Mouse (Mus musculus): Measurements from ENCODE around the gene St5.

Gene St5

DNA sequence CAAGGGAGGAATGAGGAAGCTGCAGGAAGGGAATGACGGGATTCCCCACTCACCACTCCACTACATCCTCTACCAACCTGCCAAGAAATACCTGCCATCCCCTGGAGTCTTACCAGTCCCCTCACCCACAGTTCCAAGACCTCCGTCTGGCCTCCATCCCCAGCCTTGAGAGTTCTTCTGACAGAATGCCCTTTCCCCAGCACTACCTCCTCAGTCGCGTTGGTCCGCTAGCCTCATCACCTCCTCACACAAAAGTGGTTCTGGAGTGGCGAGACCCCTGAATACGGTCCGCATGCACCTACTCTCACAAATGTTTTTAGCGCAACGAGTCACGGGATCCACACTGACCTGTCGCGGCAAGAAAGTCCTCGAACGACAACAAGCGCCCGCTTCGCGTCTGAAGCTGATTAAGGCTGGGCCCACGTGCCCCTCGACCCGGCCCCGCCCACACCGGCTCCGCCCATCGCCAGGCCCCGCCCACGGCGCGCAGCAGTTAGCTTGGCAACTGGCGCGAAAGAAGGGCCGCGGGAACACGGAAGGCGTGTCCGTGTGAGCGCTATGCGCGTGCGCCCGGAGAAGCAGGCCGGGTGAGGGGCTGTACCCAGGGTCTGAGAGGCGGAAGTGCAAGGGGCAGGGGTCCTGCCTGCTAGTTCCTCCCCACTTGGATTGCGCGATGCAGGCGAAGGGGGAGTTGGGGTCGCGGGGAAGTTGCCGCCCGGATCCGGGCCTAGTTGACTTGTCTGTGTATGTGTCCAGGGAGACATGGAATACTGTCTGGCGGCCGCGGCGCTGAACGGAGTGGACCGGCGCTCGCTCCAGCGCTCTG lies at the start of gene St5, which contains the start of gene Akip1:
TSS of gene St5 (minus strand) at position 416 of the 826 bp plus-strand sequence.
TSS of gene Akip1 (plus strand) at position 501 of the 826 bp plus-strand sequence.
- peak; percentile 97 for DNase-seq

DNA sequence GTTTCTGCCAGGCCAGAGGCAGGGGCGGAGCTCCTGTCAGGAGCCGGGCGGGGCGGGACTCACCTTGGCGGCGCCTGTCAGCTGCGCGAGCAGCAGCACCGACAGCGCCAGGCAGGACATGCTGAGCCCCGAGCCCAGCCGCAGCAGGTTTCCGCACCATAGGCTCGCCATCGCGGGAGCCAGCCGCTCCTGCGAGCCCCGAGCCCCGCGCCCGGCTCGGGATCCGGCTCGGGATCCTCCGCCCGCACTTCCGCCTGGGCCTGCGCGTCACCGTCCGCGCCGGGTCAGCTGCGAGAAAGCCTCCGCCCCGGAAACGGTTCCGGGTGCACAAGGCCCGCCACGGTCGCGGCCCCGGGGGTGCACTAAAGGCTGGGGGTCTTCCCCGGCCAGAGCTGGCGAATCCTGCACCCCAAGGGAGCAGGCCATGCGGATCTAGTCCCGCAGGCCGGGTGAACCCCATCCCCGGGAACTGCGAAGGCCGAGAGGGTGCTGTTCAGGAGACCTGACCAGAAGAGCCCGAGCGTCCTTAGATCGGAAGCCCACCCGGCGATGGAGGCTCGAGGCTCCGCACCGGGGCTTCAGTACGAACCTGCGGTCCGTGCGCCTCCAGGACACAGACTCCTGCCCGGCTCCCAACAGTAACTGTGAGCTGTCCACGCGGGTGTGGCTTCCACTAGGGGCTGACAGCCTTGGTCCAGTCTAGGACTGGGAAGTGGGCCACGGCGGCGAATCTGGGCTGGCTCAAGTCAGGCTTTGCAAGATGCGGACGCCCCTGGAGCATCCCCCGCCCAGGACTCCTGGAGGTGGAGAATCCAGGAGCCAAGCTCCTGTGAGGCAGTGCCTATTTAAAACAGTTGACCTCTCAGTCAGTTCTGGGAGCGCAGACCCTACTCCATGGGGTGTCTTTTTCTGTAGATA lies 48.9 kb upstream of the St5 start, which contains the start of gene Tmem9b:
TSS of gene Tmem9b (minus strand) at position 868 of the 918 bp plus-strand sequence.
- peak; percentile 81 to 85 for DNase-seq

DNA sequence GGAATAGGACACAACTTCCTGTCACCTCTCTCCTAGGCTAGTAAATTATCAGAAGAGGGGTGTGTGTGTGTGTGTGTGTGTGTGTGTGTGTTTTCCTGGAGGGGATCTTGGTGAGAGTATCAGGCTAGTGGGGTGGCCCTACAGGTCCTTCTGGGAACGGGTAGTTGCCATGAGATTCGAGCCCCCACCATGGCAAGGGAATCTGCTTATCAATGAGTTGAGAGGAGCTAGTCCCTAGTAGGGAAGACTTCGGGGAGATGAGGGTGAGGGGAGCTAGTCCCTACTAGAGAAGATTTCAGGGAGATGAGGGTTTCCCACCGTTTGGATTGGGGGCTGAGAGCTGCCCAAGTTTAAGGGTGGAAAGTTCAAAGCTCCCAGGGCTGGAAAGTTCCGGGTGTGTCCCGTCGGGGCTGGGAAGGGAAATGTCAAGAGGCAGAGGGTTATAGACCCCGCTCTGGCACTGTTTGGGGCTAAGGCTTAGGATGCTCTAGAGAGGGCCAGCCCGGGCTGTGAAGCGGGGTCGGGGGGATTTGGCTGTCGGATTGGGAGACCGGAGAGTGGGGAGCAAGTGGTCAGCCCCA lies 48.1 kb upstream of the St5 start:
- DNase-seq = peak in 1 of 2 experiments; percentile 11

DNA sequence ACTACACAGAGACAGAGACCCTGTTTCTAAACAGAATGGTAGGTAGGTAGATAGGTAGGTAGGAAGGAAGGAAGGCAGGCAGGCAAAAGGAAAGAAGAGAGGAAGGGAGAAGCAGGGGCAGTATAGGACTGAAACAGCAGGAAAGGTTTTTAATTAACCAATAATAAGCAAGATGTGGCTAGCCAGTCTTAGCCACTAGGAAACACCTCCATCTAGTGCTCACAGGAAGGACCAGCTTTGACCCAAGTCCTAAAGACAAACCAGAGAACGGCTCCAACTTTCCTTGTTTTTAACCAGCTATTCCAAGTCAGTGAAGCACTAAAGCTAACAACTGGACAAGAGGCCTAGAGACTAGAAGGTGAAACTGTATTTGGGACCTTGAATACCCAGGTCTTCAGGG lies 44.3 kb upstream of the St5 start:
- DNase-seq = no peak

DNA sequence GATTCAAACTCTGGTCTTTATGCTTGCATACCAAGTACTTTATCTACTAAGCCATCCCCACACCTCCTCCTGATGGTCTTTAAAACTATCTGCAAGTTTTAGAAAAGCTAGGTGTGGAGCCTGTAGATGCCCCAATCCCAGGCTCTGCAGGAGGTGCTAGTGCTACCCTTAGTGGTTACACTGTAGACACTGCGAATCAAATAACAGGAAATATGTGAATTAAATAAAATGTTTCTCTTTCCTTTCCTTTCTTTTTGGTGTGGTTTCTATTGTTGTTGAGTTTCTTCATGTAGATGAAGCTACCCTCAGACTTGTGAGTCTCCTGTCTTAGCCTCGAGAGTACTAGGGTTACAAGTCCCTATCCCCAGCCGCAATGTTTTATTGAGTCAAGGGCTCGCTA lies 38.3 kb upstream of the St5 start:
- no peak for DNase-seq

DNA sequence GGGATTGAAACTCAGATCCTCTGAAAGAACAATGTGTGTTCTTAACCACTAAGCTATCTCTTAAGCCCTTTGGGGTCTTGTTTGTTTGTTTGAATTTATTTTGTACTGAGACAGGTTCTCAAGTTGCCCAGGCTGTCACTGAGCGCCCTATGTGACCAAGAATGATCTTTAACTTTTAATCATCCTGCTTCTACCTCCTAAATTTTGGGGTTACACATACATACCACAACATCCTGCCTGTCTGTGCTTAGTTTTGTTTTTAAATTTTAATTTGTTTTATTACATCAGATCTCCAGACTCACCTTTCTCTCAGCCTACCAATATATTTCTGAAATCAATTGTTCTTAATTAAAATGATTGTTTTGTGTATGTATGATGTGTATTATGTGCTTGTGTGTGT lies 37.7 kb upstream of the St5 start:
- no peak for DNase-seq

DNA sequence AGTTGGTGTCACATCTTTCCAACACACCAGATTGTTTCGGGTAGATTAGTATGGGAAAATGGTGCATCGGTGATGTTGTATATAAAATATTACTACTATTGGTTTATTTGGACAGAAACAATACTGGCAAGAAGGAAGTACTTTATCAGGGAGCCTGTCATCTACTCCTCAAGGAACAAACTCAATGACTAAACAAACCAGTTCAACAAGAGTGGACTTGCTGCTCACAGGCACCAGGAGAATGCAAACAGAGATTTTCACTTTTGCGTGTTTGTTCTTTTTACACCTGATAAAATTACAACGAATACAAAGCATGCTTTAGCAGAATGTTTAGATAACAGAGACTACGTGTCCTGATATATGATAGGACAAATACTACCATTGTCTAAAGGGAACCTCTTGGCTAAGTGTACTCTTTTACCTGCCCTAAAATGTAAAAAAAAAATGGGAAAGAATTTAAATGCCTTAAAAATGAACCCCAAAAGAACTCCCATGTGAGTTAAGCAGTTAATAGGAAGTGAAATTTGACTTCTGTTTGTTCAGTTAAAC lies 36.5 kb upstream of the St5 start:
- no peak for DNase-seq

DNA sequence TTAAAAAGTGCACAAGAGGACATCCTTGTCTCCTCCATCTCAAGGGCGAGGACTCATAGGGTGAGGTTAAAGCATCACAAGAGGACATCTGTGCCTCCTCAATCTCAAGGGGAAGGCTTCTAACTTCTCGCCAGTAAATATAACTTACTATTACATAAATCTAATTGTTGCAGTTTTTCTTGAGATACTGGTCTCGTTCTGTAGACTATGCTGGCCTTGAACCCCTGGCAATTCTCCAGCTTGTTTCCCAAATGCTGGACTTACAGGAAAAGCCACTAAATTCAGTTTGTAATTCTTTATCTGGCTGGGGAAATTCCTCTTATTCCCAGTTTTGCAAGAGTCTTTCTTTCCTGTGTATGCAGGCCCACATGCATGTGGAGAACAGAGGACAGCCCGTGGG lies 31.4 kb upstream of the St5 start:
- DNase-seq = no peak

DNA sequence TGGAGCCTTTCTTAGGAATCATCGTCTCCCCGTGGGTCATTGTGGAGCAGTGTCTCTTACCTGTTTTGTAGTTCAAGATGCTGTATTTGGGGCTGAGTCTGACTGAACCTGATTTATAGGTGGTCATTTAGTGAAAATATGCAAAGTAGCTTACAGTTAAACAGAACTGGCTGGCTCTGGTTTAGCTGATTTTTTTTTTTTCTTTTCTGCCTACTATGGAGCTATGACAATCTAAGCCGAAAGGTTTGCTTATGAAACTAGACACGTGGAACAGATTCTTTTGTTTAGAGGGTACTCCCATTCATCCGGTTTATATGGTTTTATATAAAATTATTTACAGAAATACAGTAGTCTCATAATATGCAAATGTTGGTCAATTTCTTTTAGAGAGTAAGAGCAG lies 28.2 kb upstream of the St5 start, which contains the start of gene Ascl3:
TSS of gene Ascl3 (minus strand) at position 101 of the 400 bp plus-strand sequence.
- DNase-seq = no peak

DNA sequence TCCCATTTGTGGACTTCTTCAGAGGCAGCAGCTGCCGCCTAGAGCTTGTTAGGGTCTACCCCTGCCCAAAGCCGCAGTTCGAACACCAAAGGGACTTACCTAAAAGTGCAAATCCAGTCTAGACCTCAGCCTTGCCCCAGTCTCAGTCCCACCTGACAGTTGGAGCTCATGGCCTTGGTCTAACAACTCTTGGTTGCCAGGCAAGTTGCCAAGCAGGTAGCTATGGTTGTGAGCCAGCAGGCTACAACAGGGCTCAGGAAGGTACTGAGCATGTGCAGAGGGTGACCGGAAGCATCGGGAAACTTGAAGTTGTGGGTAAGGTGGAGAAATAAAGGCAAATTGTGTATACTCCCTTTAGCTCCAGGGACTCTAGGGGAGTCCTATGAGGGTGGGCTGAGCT lies 20.3 kb upstream of the St5 start, which contains the start of gene BC051019:
TSS of gene BC051019 (minus strand) at position 154 of the 400 bp plus-strand sequence.
- DNase-seq = no peak

DNA sequence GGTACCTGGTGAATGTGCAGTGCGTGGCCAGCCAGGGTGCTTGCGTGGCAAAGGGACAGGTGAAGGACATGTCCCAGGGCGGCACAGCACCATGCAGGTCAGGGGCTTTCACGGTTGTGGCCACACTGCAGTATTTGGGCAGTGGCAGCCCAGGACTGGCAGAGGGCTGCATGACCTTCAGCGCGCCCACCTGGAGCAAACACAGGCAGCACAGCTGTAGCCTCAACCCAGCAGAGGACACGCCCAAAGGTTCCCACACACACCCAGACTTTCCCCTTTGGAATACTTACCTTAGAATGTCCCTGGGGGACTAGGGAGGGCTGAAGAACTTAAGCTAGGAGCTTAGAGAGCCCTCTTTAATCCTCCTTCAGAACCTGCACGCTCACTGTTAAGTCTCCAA lies 19.7 kb upstream of the St5 start:
- no peak for DNase-seq

DNA sequence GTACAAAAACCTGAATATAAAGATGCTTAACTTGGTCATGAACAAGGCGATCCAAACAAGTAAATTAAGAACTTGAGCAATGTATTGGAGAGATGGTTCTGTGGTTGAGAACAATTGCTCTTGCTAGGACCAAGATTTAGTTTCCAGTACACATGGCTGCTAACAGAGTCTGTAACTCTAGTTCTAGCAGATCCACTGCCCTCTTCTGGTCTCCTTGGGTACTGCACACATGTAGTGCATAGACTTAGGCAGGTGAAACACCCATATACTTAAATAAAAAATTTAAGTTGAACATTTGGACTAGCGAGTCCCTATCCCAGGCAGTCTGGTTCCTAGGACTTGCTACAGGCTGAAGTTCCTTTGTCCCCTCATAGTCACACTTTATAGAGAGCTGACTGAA lies 19.2 kb upstream of the St5 start:
- no peak for DNase-seq

DNA sequence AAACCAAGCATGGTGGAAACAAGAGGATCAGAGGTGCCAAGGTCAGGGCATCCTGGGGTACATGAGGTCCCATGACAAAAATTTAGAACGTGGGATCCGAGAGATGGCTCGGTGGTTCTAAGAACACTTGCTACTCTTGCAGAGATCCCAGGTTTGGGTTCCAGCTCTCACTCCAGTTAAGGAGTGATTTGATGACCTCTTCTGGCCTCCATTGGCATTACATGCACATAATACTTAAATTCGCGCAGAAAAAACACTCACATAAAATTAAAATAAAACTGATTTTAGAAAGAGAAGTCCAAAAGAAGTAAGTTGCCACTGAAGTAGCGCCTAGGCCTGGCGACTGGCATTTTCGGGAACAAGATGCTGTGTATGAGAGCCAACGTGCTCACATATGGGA lies 15.9 kb upstream of the St5 start:
- DNase-seq = no peak

DNA sequence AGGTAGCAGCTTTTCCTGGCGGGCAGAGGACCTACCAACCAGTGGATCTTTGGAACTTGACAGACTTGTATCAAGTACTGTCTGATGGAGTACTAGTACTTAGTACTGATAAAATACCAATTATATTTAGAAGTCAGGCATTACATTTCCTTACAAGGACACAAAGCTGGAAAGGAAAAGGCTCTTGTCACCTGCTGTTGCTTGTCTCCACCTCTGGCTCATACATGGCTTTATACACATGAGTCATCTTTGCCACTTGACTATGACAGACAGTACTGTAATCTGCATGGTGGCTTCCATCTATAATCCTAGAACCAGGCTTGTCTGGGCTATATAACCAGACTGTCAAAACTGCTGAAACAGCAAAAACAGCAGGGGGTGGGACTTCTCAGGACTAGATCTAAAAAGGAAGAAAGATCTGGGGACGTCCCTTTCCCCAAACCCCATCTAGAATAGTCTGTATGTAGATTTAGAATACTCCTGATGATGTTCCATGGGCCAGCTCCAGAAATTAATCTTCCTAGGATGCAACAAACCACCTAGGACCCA lies 10.1 kb upstream of the St5 start:
- DNase-seq = no peak

DNA sequence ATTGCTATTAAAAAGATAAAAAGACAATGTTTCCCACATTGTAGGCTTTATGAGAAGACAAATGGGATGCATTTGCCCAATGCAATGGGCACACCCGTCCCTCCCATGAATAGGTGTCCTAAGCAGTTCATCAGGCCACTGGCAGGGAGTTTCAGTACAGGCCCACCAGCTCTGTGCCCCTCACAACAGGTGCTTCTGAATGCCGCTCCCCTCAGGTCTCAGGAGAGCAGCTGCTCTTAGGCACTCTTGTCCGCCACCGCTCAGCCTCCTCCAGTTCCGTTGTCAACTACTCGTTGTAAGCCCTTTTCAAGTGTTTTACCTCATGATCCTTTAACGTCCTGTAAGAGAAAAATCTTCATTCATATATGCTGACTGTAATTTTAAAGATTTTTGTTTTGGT lies 8.8 kb upstream of the St5 start:
- no peak for DNase-seq

DNA sequence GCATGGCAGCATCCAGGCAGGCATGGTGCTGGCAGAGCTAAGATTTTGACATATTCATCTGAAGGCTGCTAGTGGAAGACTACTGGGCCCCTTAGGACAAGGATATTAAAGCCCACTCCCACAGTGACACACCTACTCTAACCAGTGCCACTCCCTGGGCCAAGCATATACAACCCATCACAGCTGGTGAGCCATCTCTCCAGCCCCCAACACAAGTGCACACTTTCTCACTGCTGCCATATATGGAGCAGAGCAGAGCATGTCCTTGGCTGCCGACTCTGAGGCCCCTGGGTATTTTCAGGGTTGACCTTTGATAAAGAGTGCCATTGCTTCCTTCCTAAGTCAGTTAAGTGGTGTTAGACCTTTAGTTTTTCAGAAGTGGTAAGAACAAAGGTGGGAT lies 6.7 kb upstream of the St5 start:
- DNase-seq = no peak

DNA sequence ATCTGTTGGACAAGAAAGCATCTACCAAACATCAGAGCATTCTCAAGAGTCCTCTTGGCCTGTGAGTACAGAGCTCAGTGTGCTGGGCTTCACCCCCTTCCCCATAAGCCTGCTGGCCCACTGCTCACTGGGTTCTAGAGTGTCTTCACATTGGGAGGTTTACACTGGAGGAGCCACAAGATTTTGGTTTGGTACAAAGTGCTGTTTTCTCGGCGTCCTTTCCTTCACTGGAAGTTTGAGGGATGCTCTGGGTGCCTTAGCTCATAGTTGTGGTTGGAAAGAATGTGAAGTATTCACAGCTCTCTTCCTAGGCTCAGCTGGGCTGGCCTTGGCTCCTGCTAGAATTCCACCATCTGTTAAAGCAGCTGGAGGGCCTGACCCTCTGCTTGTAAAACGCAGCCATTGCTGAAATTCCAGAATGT lies 5.6 kb upstream of the St5 start:
- DNase-seq = no peak

DNA sequence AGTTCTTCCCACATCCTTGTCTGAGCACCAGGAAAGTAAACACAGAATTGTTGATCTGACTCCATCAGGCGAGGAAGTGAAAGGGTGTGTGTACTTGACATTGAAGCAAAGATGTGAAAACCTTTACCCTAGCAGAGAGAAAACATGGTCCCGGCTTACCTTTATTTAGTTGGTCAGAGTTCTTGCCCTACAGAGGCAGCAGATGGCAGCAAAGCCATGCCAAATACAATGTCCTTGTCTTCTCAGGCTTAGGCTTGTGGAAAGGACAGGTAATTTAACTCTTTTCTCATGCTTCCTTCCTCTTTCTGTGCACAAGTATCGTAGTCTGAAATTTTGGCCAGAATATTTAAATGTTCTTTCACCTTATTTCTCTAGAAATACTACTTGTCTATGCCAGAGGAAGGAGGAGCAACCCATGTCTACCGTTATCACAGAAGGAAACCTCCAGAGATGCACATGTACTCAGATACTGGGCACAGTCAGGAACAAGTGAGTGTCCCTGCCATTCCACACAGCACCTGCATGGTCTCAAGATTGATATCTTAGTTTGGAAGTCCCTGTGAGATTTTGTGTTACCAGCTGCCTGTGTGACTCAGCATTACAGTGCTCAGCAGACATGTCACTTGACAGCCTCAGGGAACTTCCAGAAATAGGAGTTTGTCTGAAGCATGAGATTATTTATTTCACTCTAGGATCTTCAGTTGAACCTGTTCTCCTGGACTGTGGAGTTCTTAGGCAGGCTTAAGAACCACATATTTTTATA lies 3.8 kb upstream of the St5 start:
- DNase-seq = peak; percentile 34 to 45

DNA sequence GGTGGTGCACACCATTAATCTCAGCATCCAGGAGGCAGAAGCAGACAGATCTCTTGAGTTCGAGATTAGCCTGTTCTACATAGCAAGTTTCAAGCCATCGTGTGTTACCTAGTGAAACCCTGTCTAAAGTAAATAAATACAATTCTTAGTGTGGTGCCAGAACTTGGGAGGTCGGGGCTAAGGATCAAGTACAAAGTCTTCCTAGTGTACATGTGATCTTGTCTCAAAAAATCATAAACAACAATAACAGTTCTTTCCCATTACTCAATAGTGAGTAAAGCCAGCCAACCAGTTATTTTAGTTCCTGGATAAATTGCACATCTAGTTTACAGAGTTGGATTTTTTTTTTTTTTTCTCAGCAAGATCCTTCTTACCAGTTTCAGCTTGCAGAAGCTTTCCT lies 1.1 kb upstream of the St5 start:
- DNase-seq = no peak

DNA sequence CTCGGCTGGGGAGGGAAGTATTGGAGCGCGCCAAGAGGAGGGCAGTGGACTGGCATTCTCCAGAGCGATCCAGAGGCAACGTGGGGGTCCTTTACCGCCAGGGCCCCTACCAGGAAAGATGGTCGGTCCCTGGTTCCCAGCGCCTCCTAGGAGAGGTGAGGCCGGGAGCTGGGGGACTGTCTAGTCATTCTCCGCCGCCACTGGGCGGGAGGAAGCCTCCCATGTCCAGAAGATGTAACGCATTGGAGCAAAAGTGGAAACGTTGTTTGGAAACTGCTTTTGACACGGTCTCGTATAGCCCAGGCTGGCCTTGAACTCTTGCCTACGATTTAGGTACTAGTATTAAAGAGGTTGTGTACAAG lies 592 bp upstream of the St5 start:
- DNase-seq = no peak

DNA sequence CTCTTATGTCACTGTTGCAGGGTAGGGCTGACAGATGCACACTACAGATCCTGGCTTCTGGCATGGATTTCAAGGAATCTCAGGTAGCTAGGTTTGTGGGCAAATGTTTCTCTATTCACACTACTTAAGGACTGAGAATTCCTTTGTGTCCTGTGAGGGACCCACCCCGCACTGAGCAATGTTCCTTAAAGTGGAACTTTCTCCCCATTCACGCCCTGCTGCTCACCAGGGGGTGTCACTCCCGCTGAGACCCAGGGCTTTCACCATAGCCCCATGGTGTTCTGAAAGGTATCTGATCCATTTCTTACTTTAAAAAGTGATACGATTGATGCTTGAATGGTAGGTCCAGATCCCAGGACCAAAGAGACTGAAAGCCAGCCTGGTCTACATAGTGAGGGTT lies 684 bp downstream of the St5 start:
- DNase-seq = no peak

DNA sequence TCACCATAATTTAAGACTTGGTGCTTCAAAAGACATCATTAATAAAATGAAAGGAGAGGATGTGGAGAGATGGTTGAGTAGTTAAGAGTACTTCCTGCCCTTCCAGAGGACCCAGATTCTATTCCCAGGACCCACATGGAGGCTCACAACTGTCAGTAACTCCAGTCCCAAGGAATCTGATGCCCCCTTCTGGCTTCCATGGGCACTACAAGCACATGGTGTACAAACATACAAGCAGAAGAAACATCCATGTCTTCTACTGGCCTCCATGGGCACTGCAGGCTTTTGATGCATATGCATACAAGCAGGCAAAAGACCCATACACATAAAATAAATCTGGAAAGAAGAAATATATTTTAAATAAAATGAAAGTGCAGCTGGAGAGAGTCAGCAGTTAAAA lies 3.2 kb downstream of the St5 start:
- DNase-seq = no peak
